Mouse (Mus musculus) stomach, embryonic 16.5 days (tissue): ENCODE results near the gene Atox1. TPM values are rescaled to one million over a fixed set of nuclear protein-coding genes. Genes with fewer than 3 reads are reported as not detected.
A peak's percentile ranks its signal among the peaks of the same experiment; 100 is the strongest.

Experiments used
- ATAC-seq: fragments of 200-750 bp; cut with Nextera tagmentation; 2 replicates; pipeline ENCODE4 v1.8.0; 2017; ENCODE audit warnings: moderate number of reproducible peaks, moderate TSS enrichment; ENCODE audit not compliant: insufficient read depth, low FRiP score
- H3K27ac ChIP-seq: fragments of 300-500 bp; sonication (generic); 2 replicates; pipeline ENCODE4 v1.5.1; 2014; ENCODE audit warnings: low read length
- H3K27me3 ChIP-seq: fragments of 300-500 bp; sonication (generic); 2 replicates; pipeline ENCODE4 v1.6.1; 2014; ENCODE audit warnings: low read length, control low read depth, mixed read lengths; ENCODE audit not compliant: control insufficient read depth, insufficient read depth
- H3K36me3 ChIP-seq: fragments of 300-500 bp; sonication (generic); 2 replicates; pipeline ENCODE4 v1.6.1; 2014; ENCODE audit warnings: low read length; ENCODE audit not compliant: control insufficient read depth, insufficient read depth
- H3K4me1 ChIP-seq: fragments of 300-500 bp; sonication (generic); 2 replicates; pipeline ENCODE4 v1.6.1; 2014; ENCODE audit warnings: low read length, control low read depth, mixed read lengths; ENCODE audit not compliant: control insufficient read depth, insufficient read depth
- H3K4me2 ChIP-seq: fragments of 300-500 bp; sonication (generic); 2 replicates; pipeline ENCODE4 v1.6.1; 2014; ENCODE audit warnings: low read depth, low read length, mixed read lengths
- H3K4me3 ChIP-seq: fragments of 300-500 bp; sonication (generic); replicated peaks from 2 replicates; pipeline ENCODE4 v1.5.1; 2014; ENCODE audit warnings: mild to moderate bottlenecking, low read length
- H3K9ac ChIP-seq: fragments of 300-500 bp; sonication (generic); 2 replicates; pipeline ENCODE4 v1.6.1; 2014; ENCODE audit warnings: low read length
- H3K9me3 ChIP-seq: fragments of 300-500 bp; sonication (generic); replicated peaks from 2 replicates; pipeline ENCODE4 v1.6.1; 2016; ENCODE audit warnings: low read length, control low read depth; ENCODE audit not compliant: control insufficient read depth
- WGBS: fragments of 180-500 bp; shearing (Covaris S2); extraction: QIAGEN DNeasy Blood & Tissue Kit; methylation state at CpG from one replicate; pipeline ENCODE4 v1.1.7; 2014; 5-methylcytosine and 5-hydroxymethylcytosine counted together
- polyA plus RNA-seq: library from polyadenylated mRNA; unstranded; fragments of >200 nt; fragmentation: Nextera tagmentation; extraction: Ambion mirVana; gene quantifications from 2 replicates; pipeline ENCODE4 v1.2.1, GENCODE M21; 2015

Gene Atox1
- polyA plus RNA-seq, 1 experiment from 2014 or later = 421 TPM

GRCm38 (mm10) chr11:55413416-55413796, 47.6 kb downstream of the Atox1 start:
- Histone ChIP-seq H3K4me1 (peaks cover 49% of the 10 kb centered on the region), H3K9ac (no peak overlapping the region), H3K4me2 (no peak overlapping the region), H3K27ac (peak overlapping the region; percentile 54; the same call in 1 of the 2 replicates), H3K9me3 (no peaks in the 10 kb centered on the region), H3K36me3 (peaks cover 5% of the 10 kb centered on the region; the same call in 1 of the 2 replicates), H3K27me3 (no peaks in the 10 kb centered on the region), H3K4me3 (no peak overlapping the region)
- WGBS = 86% methylated on average over 2 of the region's 2 CpGs
- no peak for ATAC-seq

GRCm38 (mm10) chr11:55412680-55413415, 48.2 kb downstream of the Atox1 start:
- no peaks in the 10 kb centered on the region for H3K9me3 ChIP-seq
- H3K4me3 ChIP-seq = no peak overlapping the region
- H3K9ac ChIP-seq = no peak overlapping the region; the same call in 1 of the 2 replicates
- H3K36me3 ChIP-seq = peaks cover 11% of the 10 kb centered on the region; the same call in 1 of the 2 replicates
- no peaks in the 10 kb centered on the region for H3K27me3 ChIP-seq
- 0 out of 2 replicates have a peak overlapping the region, but pooled peaks have one; percentile 19 for H3K4me2 ChIP-seq
- peak overlapping the region; percentile 42; the same call in 1 of the 2 replicates for H3K27ac ChIP-seq
- peaks cover 49% of the 10 kb centered on the region for H3K4me1 ChIP-seq
- ATAC-seq = no peak
- 91% methylated on average over 10 of the region's 10 CpGs for WGBS

GRCm38 (mm10) chr11:55412034-55412433, 49.0 kb downstream of the Atox1 start:
- WGBS = 71% methylated on average over 7 of the region's 7 CpGs
- Histone ChIP-seq H3K27ac (peak overlapping the region; percentile 42; the same call in 1 of the 2 replicates), H3K4me3 (no peak overlapping the region), H3K9me3 (no peaks in the 10 kb centered on the region), H3K4me1 (peaks cover 46% of the 10 kb centered on the region), H3K4me2 (peak overlapping the region; percentile 19; the same call in 1 of the 2 replicates), H3K36me3 (peaks cover 15% of the 10 kb centered on the region; the same call in 1 of the 2 replicates), H3K27me3 (no peaks in the 10 kb centered on the region), H3K9ac (no peak overlapping the region; the same call in 1 of the 2 replicates)
- ATAC-seq = no peak

GRCm38 (mm10) chr11:55410502-55410901, 50.5 kb downstream of the Atox1 start:
- no peak overlapping the region for H3K4me2 ChIP-seq
- peak overlapping the region; percentile 43 for H3K27ac ChIP-seq
- 49% methylated on average over 3 of the region's 3 CpGs for WGBS
- no peak overlapping the region for H3K4me3 ChIP-seq
- H3K36me3 ChIP-seq = peaks cover 24% of the 10 kb centered on the region; the same call in 1 of the 2 replicates
- H3K27me3 ChIP-seq = no peaks in the 10 kb centered on the region
- peaks cover 39% of the 10 kb centered on the region for H3K4me1 ChIP-seq
- peak overlapping the region; percentile 20; the same call in 1 of the 2 replicates for H3K9ac ChIP-seq
- H3K9me3 ChIP-seq = no peaks in the 10 kb centered on the region
- ATAC-seq = no peak

- Histone ChIP-seq H3K36me3 (peaks cover 29% of the 10 kb centered on the region; the same call in 1 of the 2 replicates), H3K4me1 (peaks cover 35% of the 10 kb centered on the region), H3K4me2 (no peak overlapping the region), H3K27ac (peak overlapping the region; percentile 43), H3K9ac (no peak overlapping the region), H3K9me3 (no peaks in the 10 kb centered on the region), H3K27me3 (no peaks in the 10 kb centered on the region), H3K4me3 (no peak overlapping the region)
- WGBS = 63% methylated on average over 3 of the region's 3 CpGs
- no peak for ATAC-seq
Observed at GRCm38 (mm10) chr11:55410005-55410404, 51.0 kb downstream of the Atox1 start.

GRCm38 (mm10) chr11:55407133-55407532, 53.9 kb downstream of the Atox1 start:
- Histone ChIP-seq H3K4me3 (no peak overlapping the region), H3K9ac (no peak overlapping the region), H3K4me1 (peaks cover 10% of the 10 kb centered on the region), H3K36me3 (peaks cover 33% of the 10 kb centered on the region; the same call in 1 of the 2 replicates), H3K9me3 (no peaks in the 10 kb centered on the region), H3K27ac (no peak overlapping the region), H3K27me3 (no peaks in the 10 kb centered on the region), H3K4me2 (no peak overlapping the region)
- no peak for ATAC-seq
- WGBS = 78% methylated on average over 4 of the region's 4 CpGs

GRCm38 (mm10) chr11:55405601-55406469, 55.2 kb downstream of the Atox1 start:
- H3K4me3 ChIP-seq = no peak overlapping the region
- peaks cover 33% of the 10 kb centered on the region; the same call in 1 of the 2 replicates for H3K36me3 ChIP-seq
- H3K4me2 ChIP-seq = no peak overlapping the region
- no peaks in the 10 kb centered on the region for H3K27me3 ChIP-seq
- no peak overlapping the region for H3K9ac ChIP-seq
- H3K9me3 ChIP-seq = no peaks in the 10 kb centered on the region
- no peaks in the 10 kb centered on the region for H3K4me1 ChIP-seq
- peak; percentile 46; the same call in 1 of the 2 replicates for ATAC-seq
- WGBS = 54% methylated on average over 8 of the region's 8 CpGs
- H3K27ac ChIP-seq = peak overlapping the region; percentile 78

GRCm38 (mm10) chr11:55404659-55405457, 56.2 kb downstream of the Atox1 start:
- no peaks in the 10 kb centered on the region for H3K9me3 ChIP-seq
- 81% methylated on average over 9 of the region's 9 CpGs for WGBS
- no peak for ATAC-seq
- peaks cover 33% of the 10 kb centered on the region; the same call in 1 of the 2 replicates for H3K36me3 ChIP-seq
- H3K27me3 ChIP-seq = no peaks in the 10 kb centered on the region
- H3K9ac ChIP-seq = no peak overlapping the region
- H3K4me3 ChIP-seq = no peak overlapping the region
- no peaks in the 10 kb centered on the region for H3K4me1 ChIP-seq
- H3K4me2 ChIP-seq = no peak overlapping the region
- peak overlapping the region; percentile 78 for H3K27ac ChIP-seq
